Mouse (Mus musculus) stomach, embryonic 14.5 days (tissue): ENCODE data around the gene Mmp8. TPM values are rescaled to one million over a fixed set of nuclear protein-coding genes. Genes with fewer than 3 reads are reported as not detected.

ENCODE experiments used
- ATAC-seq: fragments of 200-750 bp; cut with Nextera tagmentation; 2 replicates; pipeline ENCODE4 v1.8.0; 2017; ENCODE audit warnings: low read depth, moderate TSS enrichment; ENCODE audit not compliant: insufficient number of reproducible peaks, insufficient read depth, low FRiP score
- H3K27ac ChIP-seq: fragments of 300-500 bp; sonication (generic); 2 replicates; pipeline ENCODE4 v1.5.1; 2014; ENCODE audit warnings: mild to moderate bottlenecking, low read length, moderate library complexity, mixed read lengths
- H3K27me3 ChIP-seq: fragments of 300-500 bp; sonication (generic); 2 replicates; pipeline ENCODE4 v1.6.1; 2014; ENCODE audit warnings: low read length, control low read depth, mixed read lengths; ENCODE audit not compliant: control insufficient read depth, insufficient read depth
- H3K36me3 ChIP-seq: fragments of 300-500 bp; sonication (generic); 2 replicates; pipeline ENCODE4 v1.6.1; 2014; ENCODE audit warnings: mild to moderate bottlenecking, control low read depth, low read length, moderate library complexity, mixed read lengths; ENCODE audit not compliant: control insufficient read depth, insufficient read depth
- H3K4me1 ChIP-seq: fragments of 300-500 bp; sonication (generic); 2 replicates; pipeline ENCODE4 v1.6.1; 2014; ENCODE audit warnings: low read length, control low read depth, mixed read lengths; ENCODE audit not compliant: control insufficient read depth, insufficient read depth
- H3K4me2 ChIP-seq: fragments of 300-500 bp; sonication (generic); replicated peaks from 2 replicates; pipeline ENCODE4 v1.6.1; 2014; ENCODE audit warnings: low read depth, low read length, control low read depth
- H3K4me3 ChIP-seq: fragments of 300-500 bp; sonication (generic); 2 replicates; pipeline ENCODE4 v1.5.1; 2014; ENCODE audit warnings: low read depth, low read length, control low read depth
- H3K9ac ChIP-seq: fragments of 300-500 bp; sonication (generic); replicated peaks from 2 replicates; pipeline ENCODE4 v1.6.1; 2014; ENCODE audit warnings: low read depth, mild to moderate bottlenecking, control low read depth, low read length, moderate library complexity, mixed read lengths
- H3K9me3 ChIP-seq: fragments of 300-500 bp; sonication (generic); 2 replicates; pipeline ENCODE4 v1.6.1; 2016; ENCODE audit warnings: low read depth, low read length, control low read depth; ENCODE audit not compliant: control insufficient read depth
- WGBS: fragments of 180-500 bp; shearing (Covaris S2); extraction: QIAGEN DNeasy Blood & Tissue Kit; methylation state at CpG from one replicate; pipeline ENCODE4 v1.1.7; 2014; 5-methylcytosine and 5-hydroxymethylcytosine counted together
- polyA plus RNA-seq: library from polyadenylated mRNA; unstranded; fragments of >200 nt; fragmentation: Nextera tagmentation; extraction: Ambion mirVana; gene quantifications from 2 replicates; pipeline ENCODE4 v1.2.1, GENCODE M21; 2014

Gene Mmp8
- 0.49 and 0.80 TPM in 2 replicates for polyA plus RNA-seq

- H3K9ac ChIP-seq = no peak within 1 kb of the TSS
- ATAC-seq = peak; percentile 46; the same call in 1 of the 2 replicates
- WGBS = 57% methylated on average over 8 of the region's 8 CpGs
Observed at GRCm38 (mm10) chr9:7558221-7559017, at the start of gene Mmp8. Mmp8 (plus strand) TSS chr9:7558456.

GRCm38 (mm10) chr9:7509619-7510233 lies 48.5 kb upstream of the Mmp8 start:
- H3K27ac ChIP-seq = no peak overlapping the region
- no peaks in the 10 kb centered on the region for H3K4me1 ChIP-seq
- WGBS = 65% methylated on average over 10 of the region's 10 CpGs
- H3K9me3 ChIP-seq = no peaks in the 10 kb centered on the region
- H3K27me3 ChIP-seq = no peaks in the 10 kb centered on the region
- ATAC-seq = no peak
- no peaks in the 10 kb centered on the region for H3K36me3 ChIP-seq
- no peak overlapping the region for H3K4me3 ChIP-seq
- H3K9ac ChIP-seq = no peak overlapping the region
- no peak overlapping the region for H3K4me2 ChIP-seq

More at GRCm38 (mm10) chr9:7558221-7559017, at the start of gene Mmp8:
- Histone ChIP-seq H3K27ac (no peak within 1 kb of the TSS), H3K4me2 (no peak within 1 kb of the TSS), H3K4me3 (no peak within 1 kb of the TSS), H3K9me3 (no peaks in the 10 kb centered on the region), H3K27me3 (no peaks in the 10 kb centered on the region), H3K36me3 (no peaks in the 10 kb centered on the region), H3K4me1 (no peaks in the 10 kb centered on the region; the same call in 1 of the 2 replicates)

- Histone ChIP-seq H3K4me1 (no peaks in the 10 kb centered on the region), H3K27ac (no peak overlapping the region), H3K4me2 (no peak overlapping the region), H3K9ac (no peak overlapping the region), H3K27me3 (no peaks in the 10 kb centered on the region), H3K36me3 (no peaks in the 10 kb centered on the region), H3K9me3 (no peaks in the 10 kb centered on the region), H3K4me3 (no peak overlapping the region)
- no peak for ATAC-seq
- WGBS = 53% methylated on average over 4 of the region's 4 CpGs
Observed at GRCm38 (mm10) chr9:7517944-7518571, 40.2 kb upstream of the Mmp8 start.

GRCm38 (mm10) chr9:7526255-7526940 lies 31.9 kb upstream of the Mmp8 start:
- no peak overlapping the region for H3K4me2 ChIP-seq
- no peak overlapping the region for H3K4me3 ChIP-seq
- no peak for ATAC-seq
- WGBS = 63% methylated on average over 4 of the region's 4 CpGs
- no peak overlapping the region for H3K27ac ChIP-seq
- no peak overlapping the region for H3K9ac ChIP-seq
- no peaks in the 10 kb centered on the region for H3K9me3 ChIP-seq
- H3K36me3 ChIP-seq = no peaks in the 10 kb centered on the region
- H3K4me1 ChIP-seq = no peaks in the 10 kb centered on the region
- no peaks in the 10 kb centered on the region for H3K27me3 ChIP-seq

GRCm38 (mm10) chr9:7542763-7543162 lies 15.5 kb upstream of the Mmp8 start:
- Histone ChIP-seq H3K27me3 (no peaks in the 10 kb centered on the region), H3K4me3 (no peak overlapping the region), H3K9me3 (no peaks in the 10 kb centered on the region), H3K4me2 (no peak overlapping the region), H3K9ac (no peak overlapping the region), H3K36me3 (no peaks in the 10 kb centered on the region), H3K27ac (no peak overlapping the region), H3K4me1 (peaks cover 9% of the 10 kb centered on the region)
- no peak for ATAC-seq

GRCm38 (mm10) chr9:7544923-7545457 lies 13.3 kb upstream of the Mmp8 start:
- Histone ChIP-seq H3K36me3 (no peaks in the 10 kb centered on the region), H3K9ac (no peak overlapping the region), H3K4me3 (no peak overlapping the region), H3K27ac (peak overlapping the region; percentile 44), H3K4me2 (no peak overlapping the region), H3K4me1 (peaks cover 9% of the 10 kb centered on the region), H3K9me3 (no peaks in the 10 kb centered on the region), H3K27me3 (no peaks in the 10 kb centered on the region)
- 37% methylated on average over 1 of the region's 1 CpGs for WGBS
- ATAC-seq = no peak

GRCm38 (mm10) chr9:7545471-7545870 lies 12.8 kb upstream of the Mmp8 start:
- Histone ChIP-seq H3K9ac (no peak overlapping the region), H3K36me3 (no peaks in the 10 kb centered on the region), H3K4me1 (peaks cover 9% of the 10 kb centered on the region), H3K27me3 (no peaks in the 10 kb centered on the region), H3K4me3 (no peak overlapping the region), H3K4me2 (no peak overlapping the region), H3K27ac (peak overlapping the region; percentile 44; the same call in 1 of the 2 replicates), H3K9me3 (no peaks in the 10 kb centered on the region)
- 36% methylated on average over 1 of the region's 1 CpGs for whole genome bisulfite sequencing
- peak; percentile 90 for ATAC-seq

- H3K4me3 ChIP-seq = no peak overlapping the region
- no peak overlapping the region for H3K9ac ChIP-seq
- peak overlapping the region; percentile 69; the same call in 1 of the 2 replicates for H3K27ac ChIP-seq
- peaks cover 9% of the 10 kb centered on the region for H3K4me1 ChIP-seq
- no peaks in the 10 kb centered on the region for H3K9me3 ChIP-seq
- no peaks in the 10 kb centered on the region for H3K27me3 ChIP-seq
- no peak overlapping the region for H3K4me2 ChIP-seq
- no peaks in the 10 kb centered on the region for H3K36me3 ChIP-seq
- ATAC-seq = no peak
- WGBS = 87% methylated on average over 7 of the region's 7 CpGs
Observed at GRCm38 (mm10) chr9:7545920-7546319, 12.3 kb upstream of the Mmp8 start.
